Mouse (Mus musculus) embryonic facial prominence, embryonic 11.5 days (tissue): ENCODE measurements around the gene Dapp1. TPM values are rescaled to one million over a fixed set of nuclear protein-coding genes. Genes with fewer than 3 reads are reported as not detected.

Experiments
- ATAC-seq: fragments of 200-750 bp; cut with Nextera tagmentation; replicated peaks from 2 replicates; pipeline ENCODE4 v1.8.0; 2017; ENCODE audit warnings: low read depth; ENCODE audit not compliant: insufficient number of reproducible peaks, low FRiP score, low TSS enrichment
- DNase-seq: peaks from one replicate; pipeline ENCODE4 v3.0.0-alpha.2; 2015; ENCODE audit warnings: low spot score
- H3K27ac ChIP-seq: fragments of 300-500 bp; sonication (generic); replicated peaks from 2 replicates; pipeline ENCODE4 v1.5.1; 2014; ENCODE audit warnings: mild to moderate bottlenecking, low read depth, low read length, control low read depth
- H3K27me3 ChIP-seq: fragments of 300-500 bp; sonication (generic); 2 replicates; pipeline ENCODE4 v1.6.1; 2014; ENCODE audit warnings: mild to moderate bottlenecking, low read length, moderate library complexity, mixed read lengths; ENCODE audit not compliant: control insufficient read depth, insufficient read depth
- H3K36me3 ChIP-seq: fragments of 300-500 bp; sonication (generic); replicated peaks from 2 replicates; pipeline ENCODE4 v1.6.1; 2014; ENCODE audit warnings: low read depth, mild to moderate bottlenecking, low read length, moderate library complexity, mixed read lengths; ENCODE audit not compliant: control insufficient read depth, insufficient read depth
- H3K4me1 ChIP-seq: fragments of 300-500 bp; sonication (generic); 2 replicates; pipeline ENCODE4 v1.6.1; 2014; ENCODE audit warnings: low read length, mixed read lengths; ENCODE audit not compliant: control insufficient read depth, insufficient read depth
- H3K4me2 ChIP-seq: fragments of 300-500 bp; sonication (generic); 2 replicates; pipeline ENCODE4 v1.6.1; 2014; ENCODE audit warnings: low read depth, mild to moderate bottlenecking, control low read depth, low read length, moderate library complexity
- H3K4me3 ChIP-seq: fragments of 300-500 bp; sonication (generic); 2 replicates; pipeline ENCODE4 v1.5.1; 2014; ENCODE audit warnings: low read depth, low read length, control low read depth
- H3K9ac ChIP-seq: fragments of 300-500 bp; sonication (generic); replicated peaks from 2 replicates; pipeline ENCODE4 v1.6.1; 2014; ENCODE audit warnings: mild to moderate bottlenecking, control low read depth, low read length
- H3K9me3 ChIP-seq: fragments of 300-500 bp; sonication (generic); replicated peaks from 2 replicates; pipeline ENCODE4 v1.6.1; 2016; ENCODE audit warnings: mild to moderate bottlenecking, low read length, inconsistent platforms, mixed read lengths; ENCODE audit not compliant: control insufficient read depth
- WGBS: fragments of 180-500 bp; shearing (Covaris S2); extraction: QIAGEN DNeasy Blood & Tissue Kit; methylation state at CpG from one replicate; pipeline ENCODE4 v1.1.7; 2014; 5-methylcytosine and 5-hydroxymethylcytosine counted together
- polyA plus RNA-seq: library from polyadenylated mRNA; unstranded; fragments of >200 nt; fragmentation: Nextera tagmentation; extraction: Ambion mirVana; gene quantifications from 2 replicates; pipeline ENCODE4 v1.2.1, GENCODE M21; 2014

Dapp1 gene
- polyA plus RNA-seq, 1 experiment from 2014 or later: 4.6 TPM

GRCm38 (mm10) chr3:137940757-137941156, 40.6 kb downstream of the Dapp1 start:
- Histone ChIP-seq H3K4me3 (no peak overlapping the region), H3K4me1 (no peaks in the 10 kb centered on the region), H3K27ac (no peak overlapping the region), H3K4me2 (no peak overlapping the region), H3K9ac (no peak overlapping the region), H3K36me3 (no peaks in the 10 kb centered on the region), H3K27me3 (no peaks in the 10 kb centered on the region), H3K9me3 (no peaks in the 10 kb centered on the region)
- 81% methylated on average over 4 of the region's 4 CpGs for WGBS
- DNase-seq (no peak), ATAC-seq (no peak)

- H3K27me3 ChIP-seq: no peaks in the 10 kb centered on the region
- peak; percentile 77 for ATAC-seq
- no peak overlapping the region for H3K9ac ChIP-seq
- H3K4me2 ChIP-seq: 0 out of 2 replicates have a peak overlapping the region, but pooled peaks have one; percentile 7
- H3K4me1 ChIP-seq: no peaks in the 10 kb centered on the region
- H3K4me3 ChIP-seq: no peak overlapping the region
- H3K9me3 ChIP-seq: no peaks in the 10 kb centered on the region
- peak; percentile 71 for DNase-seq
- no peaks in the 10 kb centered on the region for H3K36me3 ChIP-seq
- WGBS: 38% methylated on average over 6 of the region's 6 CpGs
- no peak overlapping the region for H3K27ac ChIP-seq
Measured at GRCm38 (mm10) chr3:137938608-137939007, 42.7 kb downstream of the Dapp1 start.

DNA sequence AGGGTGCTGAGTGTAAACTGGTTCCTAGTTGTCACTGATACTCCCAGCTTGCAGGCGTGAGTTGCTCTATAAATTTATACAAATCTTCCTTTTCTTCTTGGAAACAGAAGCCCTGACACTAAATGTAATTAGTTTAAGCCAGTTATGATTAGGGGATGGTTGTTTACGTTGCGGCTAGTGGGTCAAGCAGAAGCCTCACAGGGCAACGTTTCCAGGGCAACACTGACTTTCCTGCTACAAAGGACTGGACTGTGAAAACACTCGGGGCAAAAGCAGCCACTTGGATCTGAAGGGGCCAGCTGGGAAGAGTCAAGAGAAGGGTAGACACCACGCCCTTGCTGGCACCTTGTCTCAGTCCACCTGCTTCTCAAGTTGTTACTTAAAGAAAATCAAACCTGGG, 44.8 kb downstream of the Dapp1 start:
- DNase-seq: no peak
- no peaks in the 10 kb centered on the region for H3K36me3 ChIP-seq
- no peaks in the 10 kb centered on the region for H3K27me3 ChIP-seq
- no peak overlapping the region for H3K4me2 ChIP-seq
- H3K27ac ChIP-seq: no peak overlapping the region
- no peaks in the 10 kb centered on the region for H3K9me3 ChIP-seq
- H3K4me1 ChIP-seq: no peaks in the 10 kb centered on the region
- 27% methylated on average over 6 of the region's 6 CpGs for WGBS
- H3K4me3 ChIP-seq: no peak overlapping the region
- no peak for ATAC-seq
- no peak overlapping the region for H3K9ac ChIP-seq

DNA sequence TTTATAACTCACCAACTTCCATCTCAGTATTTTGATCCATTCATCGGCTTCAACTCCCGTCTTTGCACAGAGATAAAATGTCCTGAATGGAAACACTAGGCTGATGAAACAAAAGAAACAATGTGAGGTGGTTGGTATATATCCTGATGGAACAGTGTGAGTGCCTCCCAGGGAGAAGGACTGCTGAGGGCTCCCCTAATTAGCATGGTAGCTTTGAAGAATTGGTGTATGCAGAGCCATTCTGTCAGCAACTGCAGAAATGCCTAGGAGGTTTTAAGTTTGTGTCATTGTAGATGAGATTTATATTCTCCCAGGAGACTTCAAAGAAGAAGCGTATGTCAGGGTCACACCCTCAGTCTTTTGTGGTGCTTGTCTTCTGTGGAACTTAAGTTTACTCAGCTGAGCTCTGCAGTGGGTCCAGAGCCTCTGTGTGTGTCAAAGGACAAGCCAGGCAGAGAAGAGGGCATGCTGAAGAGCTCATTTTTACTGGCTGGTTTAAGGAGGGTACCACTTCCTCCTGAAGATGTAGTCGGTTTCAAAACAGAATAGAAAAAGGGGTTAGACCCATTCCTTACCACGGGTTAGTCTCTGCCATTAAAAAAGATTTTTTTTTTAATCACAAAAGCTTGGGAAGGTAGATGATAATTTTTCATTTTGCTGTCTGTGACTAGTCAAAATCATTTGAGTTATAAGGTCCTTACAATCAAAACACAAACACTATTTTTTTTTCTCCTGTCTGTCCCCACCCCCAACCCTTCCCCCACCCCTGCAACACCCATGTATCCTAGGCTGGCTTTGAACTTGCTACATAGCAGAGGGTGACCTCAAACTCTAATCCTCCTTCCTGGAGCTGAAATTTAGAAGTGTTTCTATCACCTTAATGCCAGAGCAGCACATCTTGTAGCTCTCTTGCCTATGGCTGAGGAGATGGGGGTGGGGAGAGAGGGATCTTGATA, 45.5 kb downstream of the Dapp1 start:
- no peaks in the 10 kb centered on the region for H3K9me3 ChIP-seq
- ATAC-seq: no peak; the same call in 1 of the 2 replicates
- no peaks in the 10 kb centered on the region for H3K4me1 ChIP-seq
- H3K4me2 ChIP-seq: no peak overlapping the region
- H3K27ac ChIP-seq: no peak overlapping the region
- H3K9ac ChIP-seq: no peak overlapping the region
- H3K27me3 ChIP-seq: no peaks in the 10 kb centered on the region
- WGBS: 57% methylated on average over 5 of the region's 5 CpGs
- H3K36me3 ChIP-seq: no peaks in the 10 kb centered on the region
- H3K4me3 ChIP-seq: no peak overlapping the region
- no peak for DNase-seq

- no peaks in the 10 kb centered on the region for H3K36me3 ChIP-seq
Measured at GRCm38 (mm10) chr3:137933986-137934385, 47.4 kb downstream of the Dapp1 start.

GRCm38 (mm10) chr3:137932748-137933147, 48.6 kb downstream of the Dapp1 start:
- H3K9me3 ChIP-seq: no peaks in the 10 kb centered on the region
- no peaks in the 10 kb centered on the region for H3K27me3 ChIP-seq
- DNase-seq: no peak
- H3K9ac ChIP-seq: no peak overlapping the region
- H3K36me3 ChIP-seq: no peaks in the 10 kb centered on the region
- no peak overlapping the region for H3K4me2 ChIP-seq
- 74% methylated on average over 7 of the region's 7 CpGs for WGBS
- no peak overlapping the region for H3K4me3 ChIP-seq
- H3K27ac ChIP-seq: no peak overlapping the region
- H3K4me1 ChIP-seq: no peaks in the 10 kb centered on the region
- no peak for ATAC-seq

More at GRCm38 (mm10) chr3:137933986-137934385, 47.4 kb downstream of the Dapp1 start:
- no peak for ATAC-seq
- H3K4me3 ChIP-seq: no peak overlapping the region
- no peaks in the 10 kb centered on the region for H3K27me3 ChIP-seq
- no peak for DNase-seq
- no peaks in the 10 kb centered on the region for H3K9me3 ChIP-seq
- H3K4me2 ChIP-seq: no peak overlapping the region
- no peak overlapping the region for H3K9ac ChIP-seq
- no peak overlapping the region for H3K27ac ChIP-seq
- no peaks in the 10 kb centered on the region for H3K4me1 ChIP-seq
- WGBS: 79% methylated on average over 3 of the region's 3 CpGs

GRCm38 (mm10) chr3:137929940-137930339, 51.4 kb downstream of the Dapp1 start:
- 93% methylated on average over 3 of the region's 3 CpGs for WGBS
- no peaks in the 10 kb centered on the region for H3K36me3 ChIP-seq
- H3K4me2 ChIP-seq: no peak overlapping the region
- H3K9ac ChIP-seq: no peak overlapping the region
- H3K27ac ChIP-seq: no peak overlapping the region
- no peaks in the 10 kb centered on the region for H3K9me3 ChIP-seq
- no peaks in the 10 kb centered on the region for H3K4me1 ChIP-seq
- H3K4me3 ChIP-seq: no peak overlapping the region
- DNase-seq (no peak), ATAC-seq (no peak)
- H3K27me3 ChIP-seq: no peaks in the 10 kb centered on the region

DNA sequence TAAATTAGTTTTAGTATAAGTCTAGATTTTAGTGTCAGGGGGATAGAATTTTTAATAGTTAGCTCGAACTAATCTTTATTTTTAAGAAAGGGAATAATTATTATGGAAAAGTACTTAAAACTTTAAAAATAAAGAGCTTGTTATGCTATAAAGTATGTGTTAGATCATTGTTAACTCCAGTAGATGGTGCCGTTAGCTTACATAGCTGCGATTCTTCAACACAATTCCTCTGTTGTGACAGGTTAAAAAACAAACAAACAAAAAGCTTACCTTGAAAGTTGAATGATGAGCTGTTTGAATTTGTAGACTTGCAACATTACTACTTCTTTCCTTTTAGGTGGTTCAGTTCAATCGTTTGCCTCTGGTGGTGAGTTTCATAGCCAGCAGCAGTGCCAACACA, 54.3 kb downstream of the Dapp1 start:
- ATAC-seq: no peak
- no peak overlapping the region for H3K27ac ChIP-seq
- no peaks in the 10 kb centered on the region for H3K27me3 ChIP-seq
- no peak overlapping the region for H3K4me3 ChIP-seq
- DNase-seq: no peak
- no peaks in the 10 kb centered on the region for H3K4me1 ChIP-seq
- H3K9me3 ChIP-seq: no peaks in the 10 kb centered on the region
- H3K36me3 ChIP-seq: no peaks in the 10 kb centered on the region
- WGBS: 93% methylated on average over 4 of the region's 4 CpGs
- H3K9ac ChIP-seq: no peak overlapping the region
- no peak overlapping the region for H3K4me2 ChIP-seq
